Mouse (Mus musculus) Muller cell, postnatal 12 days (primary cell): ENCODE results near the gene Hras.

Experiments
- DNase-seq: peaks from one replicate; pipeline ENCODE4 v3.0.0-alpha.2; 2015; ENCODE audit errors: inconsistent ontology term

Hras gene

GRCm38 (mm10) chr7:141175068-141175467, 18.7 kb downstream of the Hras start:
- DNase-seq: no peak

- DNase-seq: peak; percentile 14
Measured at GRCm38 (mm10) chr7:141173323-141173850, 20.4 kb downstream of the Hras start.

DNA sequence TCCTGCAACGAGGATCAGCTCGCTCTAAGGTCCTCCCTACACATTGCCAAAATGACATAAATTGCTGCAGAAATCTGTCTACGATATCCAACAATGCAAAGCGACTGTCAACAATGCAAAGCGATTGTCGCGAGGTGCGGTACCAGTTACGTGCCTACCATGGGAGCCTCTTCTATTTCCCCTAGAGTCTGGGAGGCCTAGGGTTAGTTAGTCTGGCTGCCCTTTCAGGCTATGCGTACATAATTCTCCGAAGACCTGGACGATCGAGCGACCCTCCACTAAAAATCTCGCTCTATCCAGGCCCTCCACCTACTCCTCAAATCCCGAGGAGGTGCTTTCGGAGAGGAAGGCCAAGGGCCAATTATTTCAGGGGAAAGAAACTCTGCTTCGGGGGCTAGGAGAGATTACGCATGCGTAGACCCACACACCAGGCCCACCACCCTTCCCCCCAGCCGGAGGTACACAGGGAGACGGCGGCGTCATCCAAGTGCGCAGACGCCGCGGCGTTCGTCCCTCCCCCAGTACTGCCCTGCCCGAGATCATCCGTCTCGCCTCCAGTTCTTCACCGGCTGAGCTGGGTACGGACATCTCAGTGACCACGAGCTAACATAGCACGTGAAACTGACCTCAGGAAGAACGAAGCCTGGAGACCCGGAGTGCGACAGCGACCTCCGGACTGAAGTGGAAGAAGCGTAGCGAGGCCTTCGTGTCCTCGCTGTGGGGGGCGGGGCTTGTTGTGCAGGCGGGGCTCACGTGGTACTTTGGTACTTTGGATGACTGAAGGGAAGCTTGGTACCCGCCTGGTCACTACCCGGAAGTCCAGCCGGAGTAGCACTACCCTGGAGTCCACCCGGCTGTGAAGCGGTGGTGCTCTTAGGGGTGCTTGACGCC, 21.4 kb downstream of the Hras start, which contains the start of gene Rnh1:
Rnh1 (minus strand) TSS at position 742 of the 891 bp plus-strand sequence.
- DNase-seq: peak; percentile 98

GRCm38 (mm10) chr7:141169866-141170265, 23.9 kb downstream of the Hras start:
- DNase-seq: no peak

DNA sequence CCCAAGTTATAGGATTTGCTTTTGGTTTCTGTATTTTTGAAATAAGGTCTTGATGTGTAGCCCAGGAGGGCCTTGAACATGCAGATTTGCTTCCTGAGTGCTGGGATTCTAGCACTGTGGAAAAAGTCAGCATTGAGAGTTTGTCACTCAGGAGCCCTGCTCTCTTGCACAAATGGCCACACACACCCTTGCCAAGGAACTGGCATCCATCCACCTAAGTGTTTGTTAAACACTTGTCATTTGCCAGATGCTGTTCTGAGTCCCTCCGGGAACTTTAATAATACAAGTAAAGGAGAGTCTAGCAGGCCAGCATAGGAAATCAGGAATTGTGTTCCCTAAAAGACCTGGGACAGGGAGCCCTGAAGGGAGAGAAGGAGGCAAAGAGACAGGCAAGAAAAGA, 24.5 kb downstream of the Hras start:
- DNase-seq: no peak

GRCm38 (mm10) chr7:141168518-141168953, 25.3 kb downstream of the Hras start:
- DNase-seq: no peak

DNA sequence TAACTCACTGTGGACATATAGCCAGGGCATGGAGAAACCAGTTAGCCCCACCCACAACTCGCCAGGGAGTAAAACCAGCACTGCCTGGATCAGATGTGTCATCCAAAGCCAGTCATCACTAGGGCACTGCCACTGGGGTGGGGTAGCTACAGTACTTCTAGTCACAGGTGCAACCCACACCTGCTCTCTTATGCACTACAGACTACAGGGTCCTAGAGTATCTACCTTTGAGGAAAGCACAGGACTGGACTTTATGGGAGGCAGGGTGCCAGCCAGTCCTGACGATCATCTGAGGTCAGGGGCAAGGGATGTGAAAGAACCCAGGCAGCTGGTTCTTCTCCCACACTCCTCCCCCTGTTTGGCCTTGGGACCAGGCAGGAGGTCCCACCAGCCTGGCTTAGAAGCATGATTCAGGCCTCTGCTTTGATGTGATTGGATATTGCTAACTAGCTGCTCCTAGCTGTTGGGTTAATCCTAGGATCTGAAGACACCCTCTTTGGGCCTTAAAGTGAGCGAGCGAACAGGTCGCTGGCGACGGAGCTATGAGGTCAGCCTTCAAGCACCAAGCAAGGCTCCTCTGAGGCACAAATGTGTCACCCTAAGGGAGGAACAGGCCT, 25.8 kb downstream of the Hras start:
- peak; percentile 81 for DNase-seq

DNA sequence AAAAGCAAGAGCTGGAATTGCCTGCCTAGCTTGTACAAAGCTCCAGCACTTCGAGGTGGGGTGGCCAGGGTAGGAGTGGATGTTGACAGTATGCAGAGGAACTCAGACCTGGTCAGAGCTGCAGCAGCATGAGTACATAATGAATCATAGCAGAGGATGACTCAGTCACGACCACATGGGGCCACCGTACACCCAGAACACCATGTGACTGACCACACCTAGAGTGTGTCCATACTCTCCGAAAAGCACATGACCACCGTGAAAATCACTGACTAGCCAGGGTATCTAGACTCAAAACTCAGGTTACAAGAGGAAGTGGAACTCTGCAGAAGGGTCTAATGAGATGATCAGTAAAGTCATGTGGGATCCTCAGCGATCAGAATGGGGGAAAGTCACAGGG, 29.0 kb downstream of the Hras start:
- DNase-seq: peak; percentile 44

- no peak for DNase-seq
Measured at GRCm38 (mm10) chr7:141164397-141164796, 29.4 kb downstream of the Hras start.

GRCm38 (mm10) chr7:141155362-141155761, 38.4 kb downstream of the Hras start:
- DNase-seq: no peak

DNA sequence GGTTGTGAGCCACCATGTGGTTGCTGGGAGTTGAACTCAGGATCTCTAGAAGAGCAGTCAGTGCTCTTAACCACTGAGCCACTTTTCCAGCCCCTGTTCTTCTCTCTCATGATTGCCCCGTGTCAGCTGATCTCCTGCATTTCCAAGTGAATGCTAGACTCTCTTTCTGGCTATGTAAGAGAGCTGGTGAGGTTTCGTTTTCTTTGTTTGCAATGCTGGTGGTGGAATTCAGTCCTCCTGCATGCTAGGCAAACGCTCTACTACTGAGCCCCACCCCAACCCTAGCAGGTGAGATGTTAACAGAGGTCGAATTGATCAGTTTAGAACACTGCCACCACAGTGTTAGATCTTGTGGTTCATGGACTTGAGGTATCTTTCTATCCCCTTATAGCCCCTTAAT, 45.2 kb downstream of the Hras start:
- no peak for DNase-seq

DNA sequence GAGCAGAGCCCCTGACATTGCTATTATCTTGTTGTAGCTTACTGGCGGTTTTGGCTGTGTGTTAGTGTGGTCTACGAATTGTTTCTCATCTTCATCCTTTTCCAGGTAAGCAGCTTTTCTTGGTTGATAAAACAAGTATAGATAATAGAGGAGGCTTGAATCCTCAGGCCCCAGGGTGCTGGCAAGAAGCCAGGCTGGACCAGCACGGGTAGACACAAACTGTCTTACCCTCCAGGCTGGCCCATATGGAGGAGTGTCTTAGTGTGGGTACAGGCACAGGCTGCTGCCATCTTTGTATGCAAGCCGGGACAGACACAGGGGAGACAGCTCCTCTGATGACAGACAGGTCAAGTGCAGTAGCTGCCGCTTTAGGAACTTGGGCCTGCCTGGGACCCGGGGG, 46.8 kb downstream of the Hras start:
- no peak for DNase-seq

DNA sequence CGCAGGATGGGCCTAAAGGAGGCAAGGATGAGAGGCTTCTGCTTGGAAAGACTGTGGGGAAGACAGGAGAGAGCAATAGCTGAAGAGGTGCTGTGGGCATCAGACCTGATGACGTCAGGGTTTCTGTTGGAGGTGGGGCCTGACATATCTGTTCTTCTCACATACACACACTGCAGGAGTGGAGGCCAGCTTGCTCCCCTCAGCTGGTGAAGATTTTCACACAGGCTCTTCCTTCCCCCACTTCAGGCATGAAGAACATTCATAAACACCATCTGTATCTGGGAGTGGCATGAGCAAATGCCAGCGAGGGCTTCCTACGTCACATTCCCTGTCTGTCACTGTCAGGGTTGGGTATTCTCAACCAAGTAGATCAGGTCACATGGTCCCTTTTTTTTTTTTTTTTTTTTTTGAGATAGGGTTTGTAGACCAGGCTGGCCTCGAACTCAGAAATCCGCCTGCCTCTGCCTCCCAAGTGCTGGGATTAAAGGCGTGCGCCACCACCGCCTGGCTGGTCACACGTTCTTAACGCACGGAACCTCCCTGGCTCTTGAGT, 47.7 kb downstream of the Hras start:
- DNase-seq: no peak

GRCm38 (mm10) chr7:141145403-141145802, 48.4 kb downstream of the Hras start:
- DNase-seq: no peak

DNA sequence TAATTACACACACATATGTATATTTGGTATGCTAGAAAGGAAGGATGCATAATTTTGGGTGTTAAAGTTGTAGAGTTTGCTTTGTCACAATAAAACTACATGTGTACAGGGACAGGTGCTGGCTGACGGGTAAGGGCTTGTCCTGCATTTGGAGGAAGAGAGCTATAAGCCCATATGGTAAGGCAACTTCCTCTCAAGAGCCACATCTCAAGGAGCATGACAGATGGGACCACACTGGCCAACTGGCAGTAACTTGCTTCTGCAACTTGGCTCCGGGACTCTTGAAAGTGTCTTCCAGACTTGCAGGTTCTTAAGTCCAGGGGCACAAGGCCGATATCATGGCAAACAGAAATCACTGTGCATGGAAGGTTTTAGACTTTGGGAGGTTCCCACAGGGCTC, 49.2 kb downstream of the Hras start:
- DNase-seq: no peak

- DNase-seq: no peak
Measured at GRCm38 (mm10) chr7:141143861-141144260, 49.9 kb downstream of the Hras start.

DNA sequence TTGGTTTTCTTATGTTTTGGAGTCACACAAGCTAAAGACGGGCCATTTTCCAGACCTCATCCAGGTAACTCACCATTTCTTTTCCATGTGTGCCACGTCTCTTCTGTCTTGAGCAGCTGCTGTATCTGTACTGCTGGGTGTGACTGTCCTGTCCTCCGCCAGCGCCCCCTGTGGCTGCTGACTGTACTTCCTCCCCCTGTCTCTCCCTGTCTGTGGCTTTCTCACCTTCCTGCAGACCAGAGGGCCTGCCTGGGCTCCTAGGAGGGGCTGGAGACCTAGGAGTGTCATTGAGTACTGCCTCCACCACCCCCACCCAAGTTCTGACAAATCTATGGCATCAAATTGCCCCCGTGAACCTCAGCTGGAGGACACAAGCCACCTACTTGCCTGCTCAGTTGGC, 50.7 kb downstream of the Hras start:
- no peak for DNase-seq

GRCm38 (mm10) chr7:141141326-141141725, 52.5 kb downstream of the Hras start:
- DNase-seq: no peak
